Mouse (Mus musculus) lung, embryonic 14.5 days (tissue): Measurements from ENCODE around the gene Cryba4. TPM values are rescaled to one million over a fixed set of nuclear protein-coding genes. Genes with fewer than 3 reads are reported as not detected.
A peak's percentile ranks its signal among the peaks of the same experiment; 100 is the strongest.

Experiments used
- ATAC-seq: fragments of 200-750 bp; cut with Nextera tagmentation; 2 replicates; pipeline ENCODE4 v1.8.0; 2017; ENCODE audit warnings: mild to moderate bottlenecking, moderate TSS enrichment, moderate library complexity; ENCODE audit not compliant: insufficient read depth
- DNase-seq: peaks from one replicate; pipeline ENCODE4 v3.0.0-alpha.2; 2015
- H3K27ac ChIP-seq: fragments of 300-500 bp; sonication (generic); 2 replicates; pipeline ENCODE4 v1.5.1; 2014; ENCODE audit warnings: low read depth, mild to moderate bottlenecking, moderate library complexity
- H3K27me3 ChIP-seq: fragments of 300-500 bp; sonication (generic); 2 replicates; pipeline ENCODE4 v1.6.1; 2014; ENCODE audit warnings: low read length, control low read depth; ENCODE audit not compliant: insufficient read depth
- H3K36me3 ChIP-seq: fragments of 300-500 bp; sonication (generic); 2 replicates; pipeline ENCODE4 v1.6.1; 2014; ENCODE audit warnings: control low read depth; ENCODE audit not compliant: insufficient read depth
- H3K4me1 ChIP-seq: fragments of 300-500 bp; sonication (generic); 2 replicates; pipeline ENCODE4 v1.6.1; 2014; ENCODE audit warnings: antibody characterized with exemption, control low read depth; ENCODE audit not compliant: insufficient read depth
- H3K4me2 ChIP-seq: fragments of 300-500 bp; sonication (generic); 2 replicates; pipeline ENCODE4 v1.6.1; 2014; ENCODE audit warnings: mild to moderate bottlenecking
- H3K4me3 ChIP-seq: fragments of 300-500 bp; sonication (generic); 2 replicates; pipeline ENCODE4 v1.5.1; 2014; ENCODE audit warnings: low read depth, low read length
- H3K9ac ChIP-seq: fragments of 300-500 bp; sonication (generic); 2 replicates; pipeline ENCODE4 v1.6.1; 2014
- H3K9me3 ChIP-seq: fragments of 300-500 bp; sonication (generic); 2 replicates; pipeline ENCODE4 v1.6.1; 2016; ENCODE audit warnings: low read depth, low read length, control low read depth
- CTCF ChIP-seq: IDR thresholded peaks from 2 replicates; pipeline ENCODE4 v1.5.1; 2016; ENCODE audit warnings: antibody characterized with exemption, low read depth
- WGBS: fragments of 180-500 bp; shearing (Covaris S2); extraction: QIAGEN DNeasy Blood & Tissue Kit; methylation state at CpG from one replicate; pipeline ENCODE4 v1.1.7; 2014; 5-methylcytosine and 5-hydroxymethylcytosine counted together
- polyA plus RNA-seq: library from polyadenylated mRNA; unstranded; fragments of >200 nt; fragmentation: Nextera tagmentation; extraction: Ambion mirVana; gene quantifications from 2 replicates; pipeline ENCODE4 v1.2.1, GENCODE M21; 2014

The Cryba4 gene
- polyA plus RNA-seq, 1 experiment from 2014 or later, result 2.7 TPM

DNA sequence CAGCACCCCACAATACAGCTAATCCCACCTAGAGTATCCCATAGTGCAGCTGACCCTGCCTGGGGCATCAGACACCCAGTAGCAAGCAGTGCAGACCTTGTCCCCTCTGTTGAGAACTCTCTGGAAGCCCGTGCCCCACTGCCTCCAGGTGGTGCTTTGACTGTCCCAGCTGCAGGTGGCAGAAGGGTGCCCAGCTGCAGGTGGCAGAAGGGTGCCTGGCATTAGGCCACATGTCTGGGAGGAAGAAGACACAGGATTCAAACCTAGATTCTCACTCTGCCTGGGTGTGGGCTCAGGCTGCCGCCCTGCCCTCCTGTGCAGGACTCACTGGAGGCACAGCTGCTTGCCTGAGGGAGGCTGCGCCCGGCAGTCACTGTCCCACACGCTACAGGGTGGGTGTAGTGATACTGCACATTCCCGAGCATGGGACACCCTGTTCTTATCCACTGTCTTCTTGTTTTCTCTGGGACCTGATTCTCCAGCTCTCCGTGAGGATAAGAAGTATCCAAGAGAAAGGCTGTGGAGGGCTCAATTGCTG is 33.3 kb upstream of the Cryba4 start:
- ATAC-seq (no peak), DNase-seq (no peak)
- H3K27me3 ChIP-seq, result no peaks in the 10 kb centered on the region
- 0 out of 2 replicates have a peak, but pooled peaks cover 7% of the 10 kb centered on the region for H3K4me1 ChIP-seq
- no peak overlapping the region for H3K4me3 ChIP-seq
- 93% methylated on average over 7 of the region's 7 CpGs for WGBS
- no peak for TF ChIP-seq CTCF
- no peak overlapping the region for H3K4me2 ChIP-seq
- H3K9ac ChIP-seq, result no peak overlapping the region
- no peaks in the 10 kb centered on the region for H3K36me3 ChIP-seq
- no peaks in the 10 kb centered on the region for H3K9me3 ChIP-seq
- H3K27ac ChIP-seq, result no peak overlapping the region

DNA sequence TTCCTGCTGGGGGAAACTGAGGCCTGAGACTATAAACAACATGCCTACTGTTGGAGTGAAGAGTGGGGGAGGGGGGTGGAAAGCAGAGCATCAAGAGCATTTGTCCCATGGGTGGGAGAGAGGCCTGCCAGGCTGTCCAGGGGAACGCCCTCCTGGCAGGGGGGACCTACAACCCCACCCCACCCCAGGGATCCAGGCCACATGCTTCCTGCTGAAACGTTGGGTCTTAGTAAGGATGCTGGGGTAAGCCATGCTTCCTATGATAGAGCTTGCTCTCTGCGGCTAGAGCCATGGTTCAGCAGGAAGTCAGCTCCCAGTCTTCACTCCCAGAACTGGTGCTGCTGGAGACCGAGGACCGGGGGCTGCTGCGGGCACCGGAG is 31.9 kb upstream of the Cryba4 start:
- WGBS, result 62% methylated on average over 7 of the region's 7 CpGs
- Histone ChIP-seq H3K4me3 (no peak overlapping the region), H3K9me3 (no peaks in the 10 kb centered on the region), H3K4me2 (no peak overlapping the region), H3K36me3 (no peaks in the 10 kb centered on the region), H3K9ac (no peak overlapping the region), H3K27me3 (no peaks in the 10 kb centered on the region), H3K27ac (peak overlapping the region; percentile 63), H3K4me1 (0 out of 2 replicates have a peak, but pooled peaks cover 7% of the 10 kb centered on the region)
- no peak for ATAC-seq
- TF ChIP-seq CTCF, result no peak
- no peak for DNase-seq

DNA sequence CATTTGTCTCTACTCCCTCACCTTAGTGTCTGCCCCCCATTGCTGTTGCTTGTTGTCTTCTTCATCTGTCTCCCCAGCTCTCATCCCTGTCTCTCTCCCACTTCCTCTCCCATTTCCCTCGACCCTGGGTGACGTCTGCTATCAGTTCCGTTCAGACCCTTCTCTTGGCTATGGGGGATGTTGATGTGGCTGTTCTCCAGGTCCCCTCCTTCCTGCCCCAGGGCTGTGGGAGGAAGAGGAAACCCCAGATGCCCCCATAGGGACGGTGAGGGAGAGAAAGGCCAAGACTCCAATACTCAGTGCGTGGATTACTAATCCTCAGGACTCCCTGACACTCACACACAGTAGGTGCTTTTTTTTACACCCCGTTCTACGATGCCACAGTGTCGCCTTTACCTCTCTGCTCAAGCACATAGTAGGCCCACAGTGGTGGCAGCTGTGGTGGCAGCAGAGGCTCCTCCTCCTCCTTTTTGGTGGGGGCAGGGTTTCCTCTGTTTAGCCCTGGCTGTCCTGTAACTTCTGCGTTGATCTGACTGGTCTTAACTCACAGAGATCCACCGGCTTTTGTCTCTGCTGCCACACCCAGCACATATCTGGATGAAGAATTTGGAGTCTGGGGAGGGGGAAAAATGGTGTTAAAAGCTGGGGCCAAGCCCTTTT is 31.4 kb upstream of the Cryba4 start:
- no peak for ATAC-seq
- peak overlapping the region; percentile 63; the same call in 1 of the 2 replicates for H3K27ac ChIP-seq
- 58% methylated on average over 10 of the region's 10 CpGs for WGBS

DNA sequence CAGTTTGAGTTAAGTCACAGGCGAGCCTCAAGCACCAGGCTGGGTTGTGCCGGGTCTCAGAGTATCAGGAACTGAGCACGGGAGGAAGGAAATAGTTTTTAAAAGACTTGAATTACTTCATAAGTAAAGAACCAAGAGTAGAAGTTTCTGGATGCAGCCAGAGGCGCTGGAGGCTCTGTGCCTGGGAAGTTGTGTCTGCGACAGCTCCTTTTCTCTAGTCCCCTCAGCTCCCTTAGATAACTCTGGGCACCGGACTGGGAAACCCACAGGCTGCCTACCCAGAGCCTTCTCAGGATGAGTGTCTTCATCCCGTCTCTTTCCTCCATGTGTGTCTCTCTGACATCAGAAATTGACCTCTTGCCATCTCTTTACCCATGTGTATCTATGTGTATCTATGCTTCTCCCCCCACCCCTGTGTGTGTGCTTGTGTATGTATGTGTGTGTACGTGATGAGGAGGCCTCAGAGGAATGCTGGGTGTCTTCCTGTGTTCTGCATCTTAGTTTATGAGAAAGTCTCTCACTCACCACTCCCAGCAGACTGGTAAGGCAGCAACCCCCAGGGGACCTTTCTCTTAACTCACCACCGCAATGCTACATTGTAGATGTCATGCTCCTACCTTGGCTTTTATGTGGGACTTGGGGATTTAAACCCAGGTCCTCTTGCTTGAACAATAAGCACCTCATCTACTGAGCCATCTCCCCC is 30.6 kb upstream of the Cryba4 start:
- Histone ChIP-seq H3K36me3 (no peaks in the 10 kb centered on the region), H3K4me1 (peaks cover 10% of the 10 kb centered on the region; the same call in 1 of the 2 replicates), H3K4me3 (no peak overlapping the region), H3K9ac (no peak overlapping the region), H3K4me2 (no peak overlapping the region), H3K27me3 (no peaks in the 10 kb centered on the region), H3K9me3 (no peaks in the 10 kb centered on the region), H3K27ac (peak overlapping the region; percentile 12)
- 68% methylated on average over 9 of the region's 9 CpGs for WGBS
- no peak for TF ChIP-seq CTCF
- no peak for DNase-seq
- ATAC-seq, result no peak

More for the DNA sequence above, 31.4 kb upstream of the Cryba4 start:
- H3K9me3 ChIP-seq, result no peaks in the 10 kb centered on the region
- no peak overlapping the region for H3K4me3 ChIP-seq
- H3K4me1 ChIP-seq, result 0 out of 2 replicates have a peak, but pooled peaks cover 7% of the 10 kb centered on the region
- no peaks in the 10 kb centered on the region for H3K27me3 ChIP-seq
- no peak overlapping the region for H3K9ac ChIP-seq
- TF ChIP-seq CTCF, result no peak
- DNase-seq, result peak; percentile 46
- no peaks in the 10 kb centered on the region for H3K36me3 ChIP-seq
- H3K4me2 ChIP-seq, result no peak overlapping the region

DNA sequence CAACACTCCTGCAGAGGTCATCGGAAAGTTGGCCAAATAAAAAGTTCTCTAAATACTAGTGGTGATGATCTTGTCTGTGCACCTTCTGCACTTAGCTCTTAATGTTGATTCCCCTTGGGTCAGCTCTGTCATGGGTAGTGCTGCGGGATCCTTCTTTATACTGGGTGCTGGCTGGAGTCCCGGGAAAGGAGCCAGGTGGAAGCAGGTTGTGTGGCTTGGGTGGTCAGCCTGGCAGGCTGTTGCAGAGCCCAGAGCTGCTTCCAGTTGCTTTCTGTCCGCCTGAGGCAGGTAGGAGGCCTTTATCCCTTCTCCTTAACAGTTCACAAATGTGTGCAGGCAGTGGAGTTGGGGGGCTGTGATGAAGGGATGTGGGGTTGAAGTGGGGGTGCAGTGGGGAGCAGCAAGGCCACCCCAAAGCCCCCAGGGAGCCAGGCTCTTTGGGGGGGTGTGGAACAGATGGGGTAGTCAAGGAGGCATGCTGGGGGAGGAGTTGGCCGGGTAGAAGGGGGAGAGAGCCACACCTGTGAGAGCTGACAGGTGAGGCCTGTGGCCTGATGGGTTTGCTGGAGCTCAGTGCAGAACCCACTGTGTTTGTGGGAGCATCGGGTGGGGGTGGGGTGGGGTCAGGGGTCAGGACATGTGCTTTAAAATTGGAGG is 29.9 kb upstream of the Cryba4 start:
- DNase-seq, result no peak
- Histone ChIP-seq H3K9me3 (no peaks in the 10 kb centered on the region), H3K27me3 (no peaks in the 10 kb centered on the region), H3K4me3 (no peak overlapping the region), H3K4me1 (peaks cover 13% of the 10 kb centered on the region), H3K27ac (no peak overlapping the region; the same call in 1 of the 2 replicates), H3K4me2 (no peak overlapping the region), H3K9ac (no peak overlapping the region), H3K36me3 (no peaks in the 10 kb centered on the region)
- WGBS, result 57% methylated on average over 6 of the region's 6 CpGs
- no peak for ATAC-seq
- no peak for TF ChIP-seq CTCF

DNA sequence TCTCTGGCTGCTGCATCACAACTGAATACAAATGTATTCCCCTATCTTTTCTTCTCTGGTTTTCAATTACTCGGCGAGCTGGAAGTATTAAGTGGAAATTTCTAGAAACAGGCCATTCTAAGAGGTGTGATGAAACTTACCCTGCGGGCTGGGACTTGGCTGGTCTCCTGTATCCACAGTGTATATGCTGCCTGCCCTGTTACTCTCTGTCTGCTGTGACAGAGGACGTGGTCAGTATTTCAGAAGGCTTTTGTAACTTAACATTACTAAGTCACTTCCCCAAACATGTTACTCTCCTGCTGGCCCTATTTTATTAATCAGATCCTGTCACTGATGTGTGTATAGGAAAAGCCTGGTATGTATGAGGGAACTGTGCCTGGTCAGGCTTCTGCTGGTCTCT is 29.4 kb upstream of the Cryba4 start:
- no peaks in the 10 kb centered on the region for H3K27me3 ChIP-seq
- H3K4me2 ChIP-seq, result no peak overlapping the region
- H3K9ac ChIP-seq, result no peak overlapping the region; the same call in 1 of the 2 replicates
- H3K36me3 ChIP-seq, result no peaks in the 10 kb centered on the region
- no peak for TF ChIP-seq CTCF
- no peaks in the 10 kb centered on the region for H3K9me3 ChIP-seq
- no peak for DNase-seq
- 62% methylated on average over 4 of the region's 4 CpGs for WGBS
- H3K4me3 ChIP-seq, result no peak overlapping the region
- peaks cover 16% of the 10 kb centered on the region for H3K4me1 ChIP-seq
- H3K27ac ChIP-seq, result no peak overlapping the region
- no peak for ATAC-seq
